Mouse (Mus musculus) kidney, adult 18-20 months (tissue): ENCODE results near the gene Wdtc1.

ENCODE experiments used
- DNase-seq: peaks from one replicate; pipeline ENCODE4 v3.0.0; 2021

Wdtc1 gene

GRCm38 (mm10) chr4:133281513-133281912, 71.8 kb downstream of the Wdtc1 start:
- no peak for DNase-seq

GRCm38 (mm10) chr4:133278482-133278881, 74.8 kb downstream of the Wdtc1 start:
- no peak for DNase-seq

GRCm38 (mm10) chr4:133278067-133278466, 75.2 kb downstream of the Wdtc1 start:
- DNase-seq: no peak

- DNase-seq: peak; percentile 97
These were observed 75.9 kb downstream of the Wdtc1 start, which contains the start of gene Tmem222 for GRCm38 (mm10) chr4:133277104-133278026. Gene Tmem222, minus strand, starts transcription at chr4:133277792.

- no peak for DNase-seq
These were observed 82.4 kb downstream of the Wdtc1 start for GRCm38 (mm10) chr4:133270929-133271328.

GRCm38 (mm10) chr4:133269596-133269995, 83.7 kb downstream of the Wdtc1 start:
- DNase-seq: peak; percentile 17

- no peak for DNase-seq
These were observed 84.3 kb downstream of the Wdtc1 start for GRCm38 (mm10) chr4:133268931-133269330.

GRCm38 (mm10) chr4:133266248-133266880, 86.9 kb downstream of the Wdtc1 start:
- DNase-seq: no peak

GRCm38 (mm10) chr4:133265759-133266158, 87.5 kb downstream of the Wdtc1 start:
- DNase-seq: no peak

- DNase-seq: no peak
These were observed 88.0 kb downstream of the Wdtc1 start for GRCm38 (mm10) chr4:133265297-133265696.

GRCm38 (mm10) chr4:133264559-133264958, 88.7 kb downstream of the Wdtc1 start:
- no peak for DNase-seq

- no peak for DNase-seq
These were observed 89.5 kb downstream of the Wdtc1 start for GRCm38 (mm10) chr4:133263756-133264155.

GRCm38 (mm10) chr4:133262882-133263281, 90.4 kb downstream of the Wdtc1 start, which contains the start of gene Sytl1:
Gene Sytl1, minus strand, starts transcription at chr4:133263113.
- peak; percentile 23 for DNase-seq

GRCm38 (mm10) chr4:133262375-133262765, 90.9 kb downstream of the Wdtc1 start:
- DNase-seq: no peak

GRCm38 (mm10) chr4:133261641-133262374, 91.5 kb downstream of the Wdtc1 start:
- no peak for DNase-seq

GRCm38 (mm10) chr4:133257798-133258408, 95.4 kb downstream of the Wdtc1 start:
- no peak for DNase-seq

- DNase-seq: peak; percentile 62
These were observed 96.1 kb downstream of the Wdtc1 start for GRCm38 (mm10) chr4:133257230-133257629.

- DNase-seq: peak; percentile 11
These were observed 96.5 kb downstream of the Wdtc1 start for GRCm38 (mm10) chr4:133256820-133257219.

GRCm38 (mm10) chr4:133255392-133255791, 97.9 kb downstream of the Wdtc1 start:
- DNase-seq: no peak

GRCm38 (mm10) chr4:133253412-133253811, 99.9 kb downstream of the Wdtc1 start:
- no peak for DNase-seq

GRCm38 (mm10) chr4:133252089-133252488, 101.2 kb downstream of the Wdtc1 start:
- DNase-seq: no peak

- DNase-seq: peak; percentile 29
These were observed 102.1 kb downstream of the Wdtc1 start for GRCm38 (mm10) chr4:133251214-133251613.

GRCm38 (mm10) chr4:133250609-133251008, 102.7 kb downstream of the Wdtc1 start:
- peak; percentile 85 for DNase-seq
